Mouse (Mus musculus): ENCODE measurements around the gene Mitf. TPM values are rescaled to one million over a fixed set of nuclear protein-coding genes. Genes with fewer than 3 reads are reported as not detected.
A peak's percentile ranks its signal among the peaks of the same experiment; 100 is the strongest.

The Mitf gene
- polyA plus RNA-seq, 1 experiment from 2014 or later = 1.2 TPM

GRCm38 (mm10) chr6:97782291-97782690 lies 24.6 kb upstream of the Mitf start:
- ATAC-seq = no peak
- no peak overlapping the region for H3K9ac ChIP-seq (ENCODE audit: low read depth, low read length)
- H3K9me3 ChIP-seq (ENCODE audit: control insufficient read depth, low read length) = no peaks in the 10 kb centered on the region
- H3K27me3 ChIP-seq (replicated peaks; ENCODE audit: control insufficient read depth, insufficient read depth, low read length) = no peaks in the 10 kb centered on the region
- H3K4me2 ChIP-seq (ENCODE audit: low read depth, low read length) = no peak overlapping the region
- no peaks in the 10 kb centered on the region for H3K36me3 ChIP-seq (ENCODE audit: control insufficient read depth, insufficient read depth, low read length)
- H3K4me1 ChIP-seq (ENCODE audit: control insufficient read depth, insufficient read depth, low read length) = no peaks in the 10 kb centered on the region
- 92% methylated on average over 6 of the region's 6 CpGs for WGBS
- H3K27ac ChIP-seq (ENCODE audit: low read length) = no peak overlapping the region
- no peak overlapping the region for H3K4me3 ChIP-seq (ENCODE audit: low read length)

- no peak for ATAC-seq
- Histone ChIP-seq H3K9me3 (ENCODE audit: control insufficient read depth, low read length) (no peaks in the 10 kb centered on the region), H3K4me2 (ENCODE audit: low read depth, low read length) (no peak overlapping the region), H3K36me3 (ENCODE audit: control insufficient read depth, insufficient read depth, low read length) (no peaks in the 10 kb centered on the region), H3K4me1 (ENCODE audit: control insufficient read depth, insufficient read depth, low read length) (no peaks in the 10 kb centered on the region), H3K4me3 (ENCODE audit: low read length) (no peak overlapping the region), H3K27ac (ENCODE audit: low read length) (no peak overlapping the region), H3K9ac (ENCODE audit: low read depth, low read length) (no peak overlapping the region), H3K27me3 (replicated peaks; ENCODE audit: control insufficient read depth, insufficient read depth, low read length) (no peaks in the 10 kb centered on the region)
- 83% methylated on average over 4 of the region's 4 CpGs for WGBS
Measured at GRCm38 (mm10) chr6:97786871-97787270, 20.0 kb upstream of the Mitf start.

GRCm38 (mm10) chr6:97788361-97788974 lies 18.4 kb upstream of the Mitf start:
- Histone ChIP-seq H3K9ac (ENCODE audit: low read depth, low read length) (no peak overlapping the region), H3K9me3 (ENCODE audit: control insufficient read depth, low read length) (no peaks in the 10 kb centered on the region), H3K4me3 (ENCODE audit: low read length) (no peak overlapping the region), H3K4me2 (ENCODE audit: low read depth, low read length) (no peak overlapping the region), H3K27me3 (replicated peaks; ENCODE audit: control insufficient read depth, insufficient read depth, low read length) (no peaks in the 10 kb centered on the region), H3K4me1 (ENCODE audit: control insufficient read depth, insufficient read depth, low read length) (no peaks in the 10 kb centered on the region), H3K36me3 (ENCODE audit: control insufficient read depth, insufficient read depth, low read length) (no peaks in the 10 kb centered on the region), H3K27ac (ENCODE audit: low read length) (no peak overlapping the region)
- no peak for ATAC-seq
- 75% methylated on average over 9 of the region's 9 CpGs for WGBS

GRCm38 (mm10) chr6:97789700-97790099 lies 17.2 kb upstream of the Mitf start:
- H3K36me3 ChIP-seq (ENCODE audit: control insufficient read depth, insufficient read depth, low read length) = no peaks in the 10 kb centered on the region
- ATAC-seq = no peak
- no peak overlapping the region for H3K9ac ChIP-seq (ENCODE audit: low read depth, low read length)
- 56% methylated on average over 7 of the region's 7 CpGs for WGBS
- no peak overlapping the region for H3K4me2 ChIP-seq (ENCODE audit: low read depth, low read length)
- H3K9me3 ChIP-seq (ENCODE audit: control insufficient read depth, low read length) = no peaks in the 10 kb centered on the region
- no peak overlapping the region for H3K4me3 ChIP-seq (ENCODE audit: low read length)
- no peak overlapping the region for H3K27ac ChIP-seq (ENCODE audit: low read length)
- no peaks in the 10 kb centered on the region for H3K4me1 ChIP-seq (ENCODE audit: control insufficient read depth, insufficient read depth, low read length)
- H3K27me3 ChIP-seq (replicated peaks; ENCODE audit: control insufficient read depth, insufficient read depth, low read length) = no peaks in the 10 kb centered on the region

- Histone ChIP-seq H3K27ac (ENCODE audit: low read length) (no peak overlapping the region), H3K9me3 (ENCODE audit: control insufficient read depth, low read length) (no peaks in the 10 kb centered on the region), H3K4me1 (ENCODE audit: control insufficient read depth, insufficient read depth, low read length) (no peaks in the 10 kb centered on the region), H3K4me3 (ENCODE audit: low read length) (no peak overlapping the region), H3K27me3 (replicated peaks; ENCODE audit: control insufficient read depth, insufficient read depth, low read length) (no peaks in the 10 kb centered on the region), H3K36me3 (ENCODE audit: control insufficient read depth, insufficient read depth, low read length) (no peaks in the 10 kb centered on the region), H3K4me2 (ENCODE audit: low read depth, low read length) (no peak overlapping the region), H3K9ac (ENCODE audit: low read depth, low read length) (no peak overlapping the region)
- WGBS = 83% methylated on average over 1 of the region's 1 CpGs
- ATAC-seq = no peak
Measured at GRCm38 (mm10) chr6:97792104-97792503, 14.7 kb upstream of the Mitf start.

- Histone ChIP-seq H3K36me3 (ENCODE audit: control insufficient read depth, insufficient read depth, low read length) (no peaks in the 10 kb centered on the region), H3K9me3 (ENCODE audit: control insufficient read depth, low read length) (no peaks in the 10 kb centered on the region), H3K4me3 (ENCODE audit: low read length) (no peak overlapping the region), H3K4me2 (ENCODE audit: low read depth, low read length) (no peak overlapping the region), H3K27ac (ENCODE audit: low read length) (no peak overlapping the region), H3K9ac (ENCODE audit: low read depth, low read length) (no peak overlapping the region), H3K27me3 (replicated peaks; ENCODE audit: control insufficient read depth, insufficient read depth, low read length) (no peaks in the 10 kb centered on the region), H3K4me1 (ENCODE audit: control insufficient read depth, insufficient read depth, low read length) (no peaks in the 10 kb centered on the region)
- no peak for ATAC-seq
- 54% methylated on average over 2 of the region's 2 CpGs for WGBS
Measured at GRCm38 (mm10) chr6:97795175-97795574, 11.7 kb upstream of the Mitf start.

- WGBS = 68% methylated on average over 2 of the region's 2 CpGs
Measured at GRCm38 (mm10) chr6:97800615-97801014, 6.2 kb upstream of the Mitf start.

GRCm38 (mm10) chr6:97806051-97806450 lies 801 bp upstream of the Mitf start:
- Histone ChIP-seq H3K9me3 (ENCODE audit: control insufficient read depth, low read length) (no peaks in the 10 kb centered on the region), H3K9ac (ENCODE audit: low read depth, low read length) (0 out of 2 replicates have a peak overlapping the region, but pooled peaks have one; percentile 64)

More at GRCm38 (mm10) chr6:97800615-97801014, 6.2 kb upstream of the Mitf start:
- Histone ChIP-seq H3K4me1 (ENCODE audit: control insufficient read depth, insufficient read depth, low read length) (no peaks in the 10 kb centered on the region), H3K9me3 (ENCODE audit: control insufficient read depth, low read length) (no peaks in the 10 kb centered on the region), H3K36me3 (ENCODE audit: control insufficient read depth, insufficient read depth, low read length) (no peaks in the 10 kb centered on the region), H3K9ac (ENCODE audit: low read depth, low read length) (no peak overlapping the region), H3K4me3 (ENCODE audit: low read length) (no peak overlapping the region), H3K4me2 (ENCODE audit: low read depth, low read length) (no peak overlapping the region), H3K27me3 (replicated peaks; ENCODE audit: control insufficient read depth, insufficient read depth, low read length) (no peaks in the 10 kb centered on the region), H3K27ac (ENCODE audit: low read length) (no peak overlapping the region)
- no peak for ATAC-seq

GRCm38 (mm10) chr6:97814191-97814590 lies 7.3 kb downstream of the Mitf start:
- Histone ChIP-seq H3K4me3 (ENCODE audit: low read length) (no peak overlapping the region), H3K4me2 (ENCODE audit: low read depth, low read length) (no peak overlapping the region), H3K27me3 (replicated peaks; ENCODE audit: control insufficient read depth, insufficient read depth, low read length) (no peaks in the 10 kb centered on the region), H3K9ac (ENCODE audit: low read depth, low read length) (no peak overlapping the region), H3K27ac (ENCODE audit: low read length) (no peak overlapping the region), H3K9me3 (ENCODE audit: control insufficient read depth, low read length) (no peaks in the 10 kb centered on the region), H3K36me3 (ENCODE audit: control insufficient read depth, insufficient read depth, low read length) (no peaks in the 10 kb centered on the region), H3K4me1 (ENCODE audit: control insufficient read depth, insufficient read depth, low read length) (no peaks in the 10 kb centered on the region)
- WGBS = 41% methylated on average over 4 of the region's 4 CpGs
- ATAC-seq = no peak

More at GRCm38 (mm10) chr6:97806051-97806450, 801 bp upstream of the Mitf start:
- H3K4me1 ChIP-seq (ENCODE audit: control insufficient read depth, insufficient read depth, low read length) = peaks cover 4% of the 10 kb centered on the region; the same call in 1 of the 2 replicates
- 46% methylated on average over 5 of the region's 5 CpGs for WGBS
- ATAC-seq = no peak
- H3K27me3 ChIP-seq (replicated peaks; ENCODE audit: control insufficient read depth, insufficient read depth, low read length) = no peaks in the 10 kb centered on the region
- H3K27ac ChIP-seq (ENCODE audit: low read length) = no peak overlapping the region
- peak overlapping the region; percentile 79 for H3K4me3 ChIP-seq (ENCODE audit: low read length)
- no peaks in the 10 kb centered on the region for H3K36me3 ChIP-seq (ENCODE audit: control insufficient read depth, insufficient read depth, low read length)
- peak overlapping the region; percentile 68 for H3K4me2 ChIP-seq (ENCODE audit: low read depth, low read length)

- Histone ChIP-seq H3K36me3 (ENCODE audit: control insufficient read depth, insufficient read depth, low read length) (no peaks in the 10 kb centered on the region), H3K4me2 (ENCODE audit: low read depth, low read length) (no peak overlapping the region), H3K4me1 (ENCODE audit: control insufficient read depth, insufficient read depth, low read length) (no peaks in the 10 kb centered on the region), H3K4me3 (ENCODE audit: low read length) (no peak overlapping the region), H3K27me3 (replicated peaks; ENCODE audit: control insufficient read depth, insufficient read depth, low read length) (no peaks in the 10 kb centered on the region), H3K9me3 (ENCODE audit: control insufficient read depth, low read length) (no peaks in the 10 kb centered on the region), H3K9ac (ENCODE audit: low read depth, low read length) (no peak overlapping the region), H3K27ac (ENCODE audit: low read length) (no peak overlapping the region)
- ATAC-seq = no peak
- WGBS = 51% methylated on average over 1 of the region's 1 CpGs
Measured at GRCm38 (mm10) chr6:97815723-97816122, 8.9 kb downstream of the Mitf start.
